Mouse (Mus musculus) myocyte (in vitro differentiated cells): ENCODE measurements around the gene Mras.

Experiments
- MAX ChIP-seq: IDR thresholded peaks from one replicate; pipeline ENCODE4 v1.6.1; 2011; ENCODE audit warnings: low read depth, mild to moderate bottlenecking, control low read depth
- POLR2A ChIP-seq: IDR thresholded peaks from one replicate; pipeline ENCODE4 v1.6.1; 2011; ENCODE audit warnings: low read depth, mild to moderate bottlenecking, control low read depth, moderate library complexity; ENCODE audit not compliant: insufficient read length
- POLR2AphosphoS2 ChIP-seq: IDR thresholded peaks from one replicate; pipeline ENCODE4 v1.6.1; 2011; ENCODE audit warnings: low read depth, control low read depth; ENCODE audit not compliant: insufficient read length
- REST ChIP-seq: IDR thresholded peaks from one replicate; pipeline ENCODE4 v1.6.1; 2011; ENCODE audit warnings: mild to moderate bottlenecking, control low read depth, moderate library complexity; ENCODE audit not compliant: insufficient read depth, insufficient read length
- TCF3 ChIP-seq: IDR thresholded peaks from one replicate; pipeline ENCODE4 v1.6.1; 2011; ENCODE audit warnings: low read depth, control low read depth; ENCODE audit not compliant: insufficient read length

- TF ChIP-seq POLR2A (no peak), TCF3 (no peak), REST (no peak), POLR2AphosphoS2 (no peak), MAX (no peak)
These were observed 45.6 kb downstream of the Mras start for GRCm38 (mm10) chr9:99391557-99391956.
